Mouse (Mus musculus) heart, embryonic 16.5 days (tissue): ENCODE measurements around the gene Gm5244. TPM values are rescaled to one million over a fixed set of nuclear protein-coding genes. Genes with fewer than 3 reads are reported as not detected.

Experiments used
- ATAC-seq: fragments of 200-750 bp; cut with Nextera tagmentation; replicated peaks from 2 replicates; pipeline ENCODE4 v1.8.0; 2017; ENCODE audit warnings: moderate number of reproducible peaks; ENCODE audit not compliant: insufficient read depth, low FRiP score; ENCODE audit errors: extremely low read depth
- H3K27ac ChIP-seq: fragments of 300-500 bp; sonication (generic); 2 replicates; pipeline ENCODE4 v1.5.1; 2014; ENCODE audit warnings: mild to moderate bottlenecking, low read length, control low read depth, moderate library complexity
- H3K27me3 ChIP-seq: fragments of 300-500 bp; sonication (generic); 2 replicates; pipeline ENCODE4 v1.6.1; 2014; ENCODE audit warnings: low read length, mixed read lengths; ENCODE audit not compliant: control insufficient read depth, insufficient read depth
- H3K36me3 ChIP-seq: fragments of 300-500 bp; sonication (generic); 2 replicates; pipeline ENCODE4 v1.6.1; 2014; ENCODE audit not compliant: control insufficient read depth, insufficient read depth
- H3K4me1 ChIP-seq: fragments of 300-500 bp; sonication (generic); 2 replicates; pipeline ENCODE4 v1.6.1; 2014; ENCODE audit warnings: low read length, mixed read lengths; ENCODE audit not compliant: control insufficient read depth, insufficient read depth
- H3K4me2 ChIP-seq: fragments of 300-500 bp; sonication (generic); 2 replicates; pipeline ENCODE4 v1.6.1; 2014; ENCODE audit warnings: low read depth, mild to moderate bottlenecking, control low read depth, low read length
- H3K4me3 ChIP-seq: fragments of 300-500 bp; sonication (generic); 2 replicates; pipeline ENCODE4 v1.5.1; 2014; ENCODE audit warnings: mild to moderate bottlenecking, control low read depth, low read length
- H3K9ac ChIP-seq: fragments of 300-500 bp; sonication (generic); 2 replicates; pipeline ENCODE4 v1.6.1; 2014; ENCODE audit warnings: low read length, control low read depth
- H3K9me3 ChIP-seq: fragments of 300-500 bp; sonication (generic); replicated peaks from 2 replicates; pipeline ENCODE4 v1.6.1; 2016; ENCODE audit warnings: low read length; ENCODE audit not compliant: control insufficient read depth
- WGBS: fragments of 180-500 bp; shearing (Covaris S2); extraction: QIAGEN DNeasy Blood & Tissue Kit; methylation state at CpG from one replicate; pipeline ENCODE4 v1.1.7; 2014; 5-methylcytosine and 5-hydroxymethylcytosine counted together
- polyA plus RNA-seq: library from polyadenylated mRNA; unstranded; fragments of >200 nt; fragmentation: Nextera tagmentation; extraction: Ambion mirVana; gene quantifications from 2 replicates; pipeline ENCODE4 v1.2.1, GENCODE M21; 2015

Gm5244 gene
- polyA plus RNA-seq, 1 experiment from 2014 or later: not detected

GRCm38 (mm10) chr19:12856983-12857382 is 10.5 kb downstream of the Gm5244 start, which contains the start of gene Olfr1444:
TSS of gene Olfr1444 (plus strand) at chr19:12857283.
- WGBS: 36% methylated on average over 1 of the region's 1 CpGs

DNA sequence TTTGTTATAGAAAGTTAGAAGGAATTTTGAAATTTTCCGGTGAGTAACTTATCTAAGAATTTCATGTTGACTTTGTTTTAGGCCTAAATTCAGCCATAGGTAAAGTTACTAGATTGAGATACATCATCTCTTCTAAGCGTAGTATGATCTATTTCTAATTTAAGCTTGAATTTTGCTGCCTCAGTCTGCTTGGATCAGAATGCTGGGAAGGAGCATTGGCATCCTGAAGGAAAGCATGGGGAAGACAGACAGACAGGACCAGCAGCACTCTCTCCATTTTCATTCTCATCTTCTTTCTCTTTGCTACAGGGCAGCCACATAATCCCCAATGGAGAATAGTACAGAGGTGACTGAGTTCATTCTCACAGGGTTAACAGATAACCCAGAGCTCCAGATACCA is 37.1 kb downstream of the Gm5244 start, which contains the start of gene Olfr1445:
TSS of gene Olfr1445 (plus strand) at position 301 of the 400 bp plus-strand sequence.
- Histone ChIP-seq H3K4me1 (no peaks in the 10 kb centered on the region), H3K27ac (no peak within 1 kb of the TSS), H3K4me2 (no peak within 1 kb of the TSS), H3K4me3 (no peak within 1 kb of the TSS), H3K27me3 (no peaks in the 10 kb centered on the region), H3K36me3 (no peaks in the 10 kb centered on the region), H3K9ac (no peak within 1 kb of the TSS), H3K9me3 (no peaks in the 10 kb centered on the region)
- WGBS: 73% methylated on average over 2 of the region's 2 CpGs
- no peak for ATAC-seq

More at GRCm38 (mm10) chr19:12856983-12857382, 10.5 kb downstream of the Gm5244 start, which contains the start of gene Olfr1444:
- H3K4me3 ChIP-seq: no peak within 1 kb of the TSS
- no peaks in the 10 kb centered on the region for H3K27me3 ChIP-seq
- ATAC-seq: no peak
- H3K4me2 ChIP-seq: no peak within 1 kb of the TSS
- H3K9ac ChIP-seq: no peak within 1 kb of the TSS
- no peaks in the 10 kb centered on the region for H3K4me1 ChIP-seq
- H3K27ac ChIP-seq: no peak within 1 kb of the TSS
- no peaks in the 10 kb centered on the region for H3K36me3 ChIP-seq
- H3K9me3 ChIP-seq: no peaks in the 10 kb centered on the region

DNA sequence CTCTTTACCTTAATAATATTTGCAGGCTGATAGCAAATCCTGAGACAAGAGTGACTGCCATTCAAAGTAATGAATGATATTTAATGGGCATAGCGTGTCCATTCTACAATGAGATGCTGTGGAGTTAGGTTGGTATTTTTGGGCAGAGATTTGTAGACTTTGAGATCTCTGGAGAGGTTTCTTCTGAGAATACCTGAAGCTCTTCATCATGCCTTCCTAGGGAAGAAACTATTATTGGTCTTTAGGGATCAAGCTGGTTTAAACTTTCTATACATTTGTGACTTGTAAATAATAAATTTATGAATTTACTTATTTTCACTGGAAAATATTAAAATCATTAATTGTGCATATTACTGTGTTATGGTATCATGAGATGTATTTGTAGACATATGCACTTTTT is 46.9 kb downstream of the Gm5244 start, which contains the start of gene Olfr1446:
TSS of gene Olfr1446 (minus strand) at position 101 of the 400 bp plus-strand sequence.
- H3K4me2 ChIP-seq: no peak within 1 kb of the TSS
- no peaks in the 10 kb centered on the region for H3K36me3 ChIP-seq
- H3K9ac ChIP-seq: no peak within 1 kb of the TSS
- 63% methylated on average over 1 of the region's 1 CpGs for WGBS
- ATAC-seq: no peak
- no peak within 1 kb of the TSS for H3K4me3 ChIP-seq
- H3K4me1 ChIP-seq: no peaks in the 10 kb centered on the region
- no peaks in the 10 kb centered on the region for H3K9me3 ChIP-seq
- H3K27ac ChIP-seq: no peak within 1 kb of the TSS
- no peaks in the 10 kb centered on the region for H3K27me3 ChIP-seq

Other genes with a start within 250 kb of the Gm5244 start
- not detected in 2 replicates for gene Gm4952, start 246.7 kb upstream of the Gm5244 start, polyA plus RNA-seq
- not detected in 2 replicates for gene Glyat, start 213.4 kb upstream of the Gm5244 start, polyA plus RNA-seq
- gene Olfr1442, start 176.2 kb upstream of the Gm5244 start, polyA plus RNA-seq: not detected in 2 replicates
- not detected in 2 replicates for gene Olfr1443, start 168.6 kb upstream of the Gm5244 start, polyA plus RNA-seq
- not detected in 2 replicates for gene Keg1, start 150.9 kb upstream of the Gm5244 start, polyA plus RNA-seq
- gene Cntf, start 81.0 kb upstream of the Gm5244 start, polyA plus RNA-seq: 1.0 TPM in 2 replicates
- 9.9 and 10.5 TPM in 2 replicates for gene Zfp91, start 50.6 kb upstream of the Gm5244 start, polyA plus RNA-seq
- 2.5 and 4.9 TPM in 2 replicates for gene Lpxn, start 50.5 kb upstream of the Gm5244 start, polyA plus RNA-seq
- gene Olfr1444, start 10.6 kb downstream of the Gm5244 start, polyA plus RNA-seq: not detected in 2 replicates
- gene Olfr1445, start 37.2 kb downstream of the Gm5244 start, polyA plus RNA-seq: not detected in 2 replicates
- not detected in 2 replicates for gene Olfr1446, start 46.8 kb downstream of the Gm5244 start, polyA plus RNA-seq
- gene Olfr1447, start 57.1 kb downstream of the Gm5244 start, polyA plus RNA-seq: not detected in 2 replicates
- not detected in 2 replicates for gene Olfr1448, start 77.7 kb downstream of the Gm5244 start, polyA plus RNA-seq
- not detected in 2 replicates for gene Olfr1449, start 84.2 kb downstream of the Gm5244 start, polyA plus RNA-seq
- not detected in 2 replicates for gene Olfr1450, start 103.6 kb downstream of the Gm5244 start, polyA plus RNA-seq
- not detected in 2 replicates for gene Olfr1451, start 148.3 kb downstream of the Gm5244 start, polyA plus RNA-seq
- gene Olfr1453, start 181.6 kb downstream of the Gm5244 start, polyA plus RNA-seq: not detected in 2 replicates
- gene Olfr1454, start 213.9 kb downstream of the Gm5244 start, polyA plus RNA-seq: not detected in 2 replicates